Mouse (Mus musculus) forebrain, embryonic 16.5 days (tissue): ENCODE measurements at regions not wholly inside any gene's neighbourhood (a gene's known extent, or its start where the extent isn't known, plus 50 kb on each side); places are given as distances from the start of the nearest gene placed in this dataset.

Experiments
- ATAC-seq: fragments of 200-750 bp; cut with Nextera tagmentation; 2 replicates; pipeline ENCODE4 v1.8.0; 2017; ENCODE audit warnings: mild to moderate bottlenecking, moderate library complexity
- H3K27ac ChIP-seq: fragments of 300-500 bp; sonication (generic); 2 replicates; pipeline ENCODE4 v1.5.1; 2014; ENCODE audit warnings: low read length, control low read depth
- H3K27me3 ChIP-seq: fragments of 300-500 bp; sonication (generic); replicated peaks from 2 replicates; pipeline ENCODE4 v1.6.1; 2014; ENCODE audit warnings: low read length; ENCODE audit not compliant: control insufficient read depth, insufficient read depth
- H3K36me3 ChIP-seq: fragments of 300-500 bp; sonication (generic); 2 replicates; pipeline ENCODE4 v1.6.1; 2014; ENCODE audit not compliant: control insufficient read depth, insufficient read depth
- H3K4me1 ChIP-seq: fragments of 300-500 bp; sonication (generic); replicated peaks from 2 replicates; pipeline ENCODE4 v1.6.1; 2014; ENCODE audit warnings: low read length; ENCODE audit not compliant: control insufficient read depth, insufficient read depth
- H3K4me2 ChIP-seq: fragments of 300-500 bp; sonication (generic); 2 replicates; pipeline ENCODE4 v1.6.1; 2014; ENCODE audit warnings: mild to moderate bottlenecking, low read length, control low read depth
- H3K4me3 ChIP-seq: fragments of 300-500 bp; sonication (generic); replicated peaks from 2 replicates; pipeline ENCODE4 v1.5.1; 2014; ENCODE audit warnings: mild to moderate bottlenecking, low read length, control low read depth
- H3K9ac ChIP-seq: fragments of 300-500 bp; sonication (generic); replicated peaks from 2 replicates; pipeline ENCODE4 v1.6.1; 2014; ENCODE audit warnings: low read depth, low read length, control low read depth
- H3K9me3 ChIP-seq: fragments of 300-500 bp; sonication (generic); 2 replicates; pipeline ENCODE4 v1.6.1; 2016; ENCODE audit warnings: low read length; ENCODE audit not compliant: control insufficient read depth
- WGBS: fragments of 180-500 bp; shearing (Covaris S2); extraction: QIAGEN DNeasy Blood & Tissue Kit; methylation state at CpG from one replicate; pipeline ENCODE4 v1.1.7; 2014; 5-methylcytosine and 5-hydroxymethylcytosine counted together

- no peaks in the 10 kb centered on the region for H3K36me3 ChIP-seq
- no peak overlapping the region for H3K4me3 ChIP-seq
- H3K9me3 ChIP-seq, result no peaks in the 10 kb centered on the region
- ATAC-seq, result no peak
- no peak overlapping the region for H3K27ac ChIP-seq
- no peak overlapping the region for H3K9ac ChIP-seq
- no peaks in the 10 kb centered on the region for H3K27me3 ChIP-seq
- H3K4me2 ChIP-seq, result no peak overlapping the region
- 37% methylated on average over 3 of the region's 3 CpGs for WGBS
- no peaks in the 10 kb centered on the region for H3K4me1 ChIP-seq
These were observed 99.8 kb downstream of the Olfm4 start for GRCm38 (mm10) chr14:80083724-80084123.

DNA sequence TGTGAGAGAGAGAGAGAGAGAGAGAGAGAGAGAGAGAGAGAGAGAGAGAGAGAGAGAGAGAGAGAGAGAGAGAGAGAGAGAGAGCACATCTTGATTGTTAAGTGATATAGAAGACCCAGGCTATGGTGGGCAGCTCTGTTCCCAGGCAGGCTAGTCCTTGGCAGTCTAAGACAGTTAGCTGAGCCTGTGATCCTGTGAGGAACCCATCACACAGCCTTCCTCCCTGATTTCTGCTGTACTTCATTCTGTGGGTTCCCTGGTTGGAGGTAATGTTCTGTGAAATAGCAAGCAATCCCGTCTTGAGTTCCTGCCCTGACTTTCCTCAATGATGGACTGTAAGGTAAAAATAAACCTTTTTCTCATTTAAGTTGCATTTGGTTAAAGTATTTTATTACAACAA, 113.4 kb downstream of the Olfm4 start:
- H3K4me2 ChIP-seq, result no peak overlapping the region
- no peaks in the 10 kb centered on the region for H3K27me3 ChIP-seq
- no peak for ATAC-seq
- H3K9me3 ChIP-seq, result no peaks in the 10 kb centered on the region
- no peak overlapping the region for H3K27ac ChIP-seq
- H3K36me3 ChIP-seq, result no peaks in the 10 kb centered on the region
- no peak overlapping the region for H3K4me3 ChIP-seq
- whole genome bisulfite sequencing, result 23% methylated on average over 1 of the region's 1 CpGs
- no peak overlapping the region for H3K9ac ChIP-seq
- H3K4me1 ChIP-seq, result no peaks in the 10 kb centered on the region

DNA sequence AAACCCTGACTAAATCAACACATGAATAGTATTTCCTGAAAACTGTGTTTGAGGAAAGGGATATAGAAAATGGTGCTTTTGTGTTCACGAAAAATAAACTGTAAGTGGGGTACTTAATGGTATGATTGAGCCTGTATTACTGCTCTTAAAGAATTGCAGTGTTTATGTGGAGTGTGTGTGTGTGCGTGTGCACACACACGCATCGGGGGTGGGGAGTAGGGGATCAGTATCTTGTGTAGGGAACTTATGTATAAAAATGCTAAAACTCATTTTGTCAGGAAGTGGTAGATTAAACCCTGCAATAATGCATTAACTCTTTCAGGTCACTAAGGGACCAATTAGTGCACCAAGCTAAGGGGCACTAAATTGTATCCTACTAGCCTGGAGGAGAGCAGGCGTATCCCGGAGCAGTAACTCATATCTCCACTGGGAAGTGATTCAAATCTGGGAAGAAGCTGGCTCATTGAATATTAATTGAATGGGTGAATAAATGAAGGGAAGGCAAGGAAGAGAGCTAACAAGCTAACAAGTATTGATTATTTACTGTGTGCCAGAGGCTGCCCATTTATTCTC, 129.3 kb downstream of the Olfm4 start:
- H3K27ac ChIP-seq, result no peak overlapping the region
- no peak overlapping the region for H3K4me2 ChIP-seq
- 67% methylated on average over 6 of the region's 6 CpGs for WGBS
- H3K27me3 ChIP-seq, result no peaks in the 10 kb centered on the region
- H3K9me3 ChIP-seq, result no peaks in the 10 kb centered on the region
- ATAC-seq, result no peak
- no peak overlapping the region for H3K9ac ChIP-seq
- H3K4me3 ChIP-seq, result no peak overlapping the region
- no peaks in the 10 kb centered on the region for H3K36me3 ChIP-seq
- H3K4me1 ChIP-seq, result 0 out of 2 replicates have a peak, but pooled peaks cover 2% of the 10 kb centered on the region

DNA sequence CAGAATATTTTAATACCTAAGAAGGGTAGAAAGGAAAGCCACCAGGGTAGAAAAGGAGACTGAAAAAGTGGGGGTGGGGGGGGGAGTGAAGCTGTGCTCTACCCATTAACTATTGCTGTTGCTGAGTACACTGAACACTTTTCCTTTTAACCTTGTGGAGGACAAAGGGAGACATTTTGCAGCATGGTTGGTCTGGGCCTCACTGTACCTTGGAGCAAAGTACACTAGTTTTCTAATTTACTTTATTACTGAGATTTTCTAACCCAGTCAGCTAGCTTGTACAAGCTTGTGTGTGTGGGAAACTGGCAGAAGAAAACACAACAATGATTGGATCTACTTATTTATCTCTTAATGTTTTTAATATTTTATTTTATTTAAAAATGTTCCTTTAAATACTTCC, 130.4 kb downstream of the Olfm4 start:
- ATAC-seq, result no peak
- no peaks in the 10 kb centered on the region for H3K27me3 ChIP-seq
- no peaks in the 10 kb centered on the region for H3K36me3 ChIP-seq
- H3K27ac ChIP-seq, result no peak overlapping the region
- H3K4me2 ChIP-seq, result no peak overlapping the region
- H3K9ac ChIP-seq, result no peak overlapping the region
- no peaks in the 10 kb centered on the region for H3K9me3 ChIP-seq
- 0 out of 2 replicates have a peak, but pooled peaks cover 2% of the 10 kb centered on the region for H3K4me1 ChIP-seq
- no peak overlapping the region for H3K4me3 ChIP-seq

DNA sequence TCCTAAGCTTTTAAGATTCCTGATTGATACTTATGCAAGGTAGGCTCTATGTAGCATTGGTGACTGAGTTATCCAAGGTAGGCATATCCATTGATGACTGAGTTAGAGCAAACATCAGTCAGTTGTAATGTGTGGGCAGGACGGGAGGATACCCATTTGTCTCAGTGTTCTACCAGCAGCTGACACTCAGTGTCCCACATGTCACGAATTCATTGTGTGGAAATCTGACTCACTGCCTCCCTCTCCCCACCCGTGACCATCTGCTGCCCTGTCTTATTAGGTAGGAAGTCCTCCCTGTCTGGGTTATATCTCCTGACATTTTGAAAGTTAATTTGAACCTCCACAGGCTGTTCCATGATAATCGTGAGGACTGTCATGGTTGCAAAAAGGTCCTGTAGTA, 141.3 kb downstream of the Olfm4 start:
- no peaks in the 10 kb centered on the region for H3K36me3 ChIP-seq
- no peak overlapping the region for H3K4me3 ChIP-seq
- H3K4me1 ChIP-seq, result no peaks in the 10 kb centered on the region
- H3K9ac ChIP-seq, result no peak overlapping the region
- ATAC-seq, result no peak
- H3K27me3 ChIP-seq, result no peaks in the 10 kb centered on the region
- H3K4me2 ChIP-seq, result no peak overlapping the region
- 82% methylated on average over 4 of the region's 4 CpGs for WGBS
- no peak overlapping the region for H3K27ac ChIP-seq
- no peaks in the 10 kb centered on the region for H3K9me3 ChIP-seq

DNA sequence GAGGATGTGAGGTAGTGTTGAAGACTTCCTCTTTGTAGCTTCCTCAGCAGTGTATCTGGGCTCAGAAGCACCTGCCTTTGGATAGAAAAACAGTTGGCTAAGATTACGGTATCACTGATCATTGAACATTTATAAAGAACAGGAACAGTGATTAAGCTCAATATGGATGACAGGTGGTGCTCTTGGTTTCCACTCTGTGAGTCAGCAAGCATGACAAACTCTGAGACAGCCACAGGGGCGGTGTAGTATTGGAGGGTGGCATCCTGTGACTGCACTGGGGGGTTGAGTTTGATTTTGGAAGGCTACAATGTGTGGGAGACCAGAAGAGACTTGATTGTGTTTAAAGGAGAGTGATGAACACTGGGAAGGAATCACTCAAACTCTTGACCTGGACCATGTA, 144.3 kb downstream of the Olfm4 start:
- Histone ChIP-seq H3K27me3 (no peaks in the 10 kb centered on the region), H3K4me2 (no peak overlapping the region), H3K9ac (no peak overlapping the region), H3K27ac (no peak overlapping the region), H3K4me1 (no peaks in the 10 kb centered on the region), H3K36me3 (no peaks in the 10 kb centered on the region), H3K9me3 (no peaks in the 10 kb centered on the region), H3K4me3 (no peak overlapping the region)
- ATAC-seq, result no peak
- 89% methylated on average over 2 of the region's 2 CpGs for WGBS

DNA sequence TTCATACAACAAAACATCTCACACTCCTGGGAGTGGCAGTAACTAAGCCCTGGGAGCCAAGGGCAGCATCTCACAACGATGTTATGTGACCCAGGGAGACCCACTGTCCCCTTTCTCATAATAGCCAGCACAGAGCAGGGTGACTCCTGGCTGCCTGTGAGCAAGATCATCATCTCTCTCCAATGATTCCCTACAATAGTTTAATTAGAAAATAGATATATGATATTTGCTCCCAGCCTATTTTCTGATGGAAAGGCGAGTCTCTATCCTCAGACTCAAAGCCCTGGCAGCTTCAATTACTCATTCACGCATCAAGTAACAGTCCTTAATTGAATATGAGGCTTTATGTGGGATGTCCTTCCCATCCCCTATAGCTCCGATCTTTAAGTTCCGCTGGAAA, 153.7 kb downstream of the Olfm4 start:
- 26% methylated on average over 5 of the region's 5 CpGs for WGBS
- ATAC-seq, result no peak
- Histone ChIP-seq H3K9me3 (no peaks in the 10 kb centered on the region), H3K27me3 (no peaks in the 10 kb centered on the region), H3K36me3 (no peaks in the 10 kb centered on the region), H3K4me1 (peaks cover 15% of the 10 kb centered on the region), H3K9ac (no peak overlapping the region), H3K4me3 (no peak overlapping the region), H3K4me2 (no peak overlapping the region), H3K27ac (no peak overlapping the region)

GRCm38 (mm10) chr14:80138991-80139791, 155.3 kb downstream of the Olfm4 start:
- Histone ChIP-seq H3K4me3 (no peak overlapping the region), H3K9me3 (no peaks in the 10 kb centered on the region), H3K4me2 (no peak overlapping the region), H3K9ac (no peak overlapping the region), H3K36me3 (no peaks in the 10 kb centered on the region), H3K27me3 (no peaks in the 10 kb centered on the region), H3K4me1 (peaks cover 15% of the 10 kb centered on the region), H3K27ac (no peak overlapping the region)
- 6% methylated on average over 6 of the region's 6 CpGs for WGBS
- ATAC-seq, result peak; percentile 85

DNA sequence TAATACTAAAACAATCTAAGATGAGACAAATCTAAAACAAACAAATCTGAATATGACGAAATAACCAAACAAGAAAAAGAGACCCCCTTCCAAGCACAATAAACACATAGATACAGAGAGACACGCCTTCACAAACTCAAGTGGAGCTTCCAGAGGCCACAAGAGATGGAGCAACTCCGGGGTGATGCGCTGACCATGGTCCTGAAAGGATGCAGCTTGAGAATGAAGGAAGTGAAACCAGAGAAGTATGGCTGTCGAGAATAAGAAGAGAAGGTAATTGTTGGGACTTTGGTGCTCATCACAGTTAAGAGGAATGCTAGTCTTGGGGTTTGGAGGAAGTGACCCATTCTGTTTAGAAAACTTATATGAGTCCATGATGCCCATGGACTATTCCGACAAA, 173.1 kb downstream of the Olfm4 start:
- WGBS, result 48% methylated on average over 6 of the region's 6 CpGs
- Histone ChIP-seq H3K27me3 (no peaks in the 10 kb centered on the region), H3K9me3 (no peaks in the 10 kb centered on the region), H3K27ac (no peak overlapping the region), H3K9ac (no peak overlapping the region), H3K36me3 (no peaks in the 10 kb centered on the region), H3K4me3 (no peak overlapping the region), H3K4me2 (no peak overlapping the region), H3K4me1 (no peaks in the 10 kb centered on the region)
- no peak for ATAC-seq
